Mouse (Mus musculus) myocyte (in vitro differentiated cells): ENCODE measurements around the gene Rapgef5. TPM values are rescaled to one million over a fixed set of nuclear protein-coding genes. Genes with fewer than 3 reads are reported as not detected.

Experiments
- H3K27me3 ChIP-seq: one replicate; pipeline ENCODE4 v1.6.1; 2011; ENCODE audit not compliant: control insufficient read depth, insufficient read depth, insufficient read length
- H3K36me3 ChIP-seq: one replicate; pipeline ENCODE4 v1.6.1; 2011; ENCODE audit not compliant: control insufficient read depth, insufficient read depth
- H3K4me2 ChIP-seq: one replicate; pipeline ENCODE4 v1.6.1; 2011; ENCODE audit warnings: low read depth, control low read depth
- H3K4me3 ChIP-seq: one replicate; pipeline ENCODE4 v1.5.1; 2011; ENCODE audit warnings: mild to moderate bottlenecking, control low read depth, moderate library complexity
- H3K79me2 ChIP-seq: one replicate; pipeline ENCODE4 v1.6.1; 2011; ENCODE audit not compliant: control insufficient read depth, insufficient read depth
- H3ac ChIP-seq: one replicate; pipeline ENCODE4 v1.6.1; 2011; ENCODE audit not compliant: control insufficient read depth, insufficient read length
- CEBPB ChIP-seq: IDR thresholded peaks from 2 replicates; pipeline ENCODE4 v1.6.1; 2011; ENCODE audit warnings: mild to moderate bottlenecking, moderate library complexity; ENCODE audit not compliant: poor library complexity, insufficient read depth, severe bottlenecking
- E2F4 ChIP-seq: IDR thresholded peaks from one replicate; pipeline ENCODE4 v1.6.1; 2011; ENCODE audit warnings: mild to moderate bottlenecking, control low read depth, moderate library complexity; ENCODE audit not compliant: insufficient read depth
- MAX ChIP-seq: IDR thresholded peaks from one replicate; pipeline ENCODE4 v1.6.1; 2011; ENCODE audit warnings: low read depth, mild to moderate bottlenecking, control low read depth
- MYOD1 ChIP-seq, 3 experiments: IDR thresholded peaks; one replicate each; pipeline ENCODE4 v1.6.1; 2011; ENCODE audit warnings: control low read depth in 2 of 3, low read depth in 2 of 3, mild to moderate bottlenecking in 2 of 3, moderate library complexity in 1 of 3; ENCODE audit not compliant: insufficient read length in 2 of 3, control insufficient read depth in 1 of 3
- MYOG ChIP-seq, 3 experiments: IDR thresholded peaks; one replicate each; pipeline ENCODE4 v1.6.1; 2011; ENCODE audit warnings: control low read depth in 2 of 3, low read depth in 2 of 3, mild to moderate bottlenecking in 2 of 3; ENCODE audit not compliant: insufficient read length in 2 of 3, control insufficient read depth in 1 of 3, insufficient read depth in 1 of 3
- POLR2A ChIP-seq: IDR thresholded peaks from one replicate; pipeline ENCODE4 v1.6.1; 2011; ENCODE audit warnings: low read depth, mild to moderate bottlenecking, control low read depth, moderate library complexity; ENCODE audit not compliant: insufficient read length
- POLR2AphosphoS2 ChIP-seq: IDR thresholded peaks from one replicate; pipeline ENCODE4 v1.6.1; 2011; ENCODE audit warnings: low read depth, control low read depth; ENCODE audit not compliant: insufficient read length
- REST ChIP-seq: IDR thresholded peaks from one replicate; pipeline ENCODE4 v1.6.1; 2011; ENCODE audit warnings: mild to moderate bottlenecking, control low read depth, moderate library complexity; ENCODE audit not compliant: insufficient read depth, insufficient read length
- SRF ChIP-seq: IDR thresholded peaks from one replicate; pipeline ENCODE4 v1.6.1; 2011; ENCODE audit warnings: low read depth; ENCODE audit not compliant: control insufficient read depth, insufficient read length
- TCF12 ChIP-seq: IDR thresholded peaks from one replicate; pipeline ENCODE4 v1.6.1; 2011; ENCODE audit warnings: mild to moderate bottlenecking, control low read depth; ENCODE audit not compliant: poor library complexity, insufficient read depth, severe bottlenecking
- TCF3 ChIP-seq: IDR thresholded peaks from one replicate; pipeline ENCODE4 v1.6.1; 2011; ENCODE audit warnings: low read depth, control low read depth; ENCODE audit not compliant: insufficient read length
- USF1 ChIP-seq: IDR thresholded peaks from one replicate; pipeline ENCODE4 v1.6.1; 2011; ENCODE audit warnings: low read depth, mild to moderate bottlenecking, control low read depth, moderate library complexity
- polyA plus RNA-seq: library from polyadenylated mRNA; unstranded; fragments of >200 nt; fragmentation: generic; extraction: Trizol; gene quantifications from one replicate; pipeline ENCODE4 v1.2.1, GENCODE M21; 2012; ENCODE audit warnings: missing spikeins

Rapgef5 gene
- polyA plus RNA-seq, 1 experiment = 0.01 TPM

DNA sequence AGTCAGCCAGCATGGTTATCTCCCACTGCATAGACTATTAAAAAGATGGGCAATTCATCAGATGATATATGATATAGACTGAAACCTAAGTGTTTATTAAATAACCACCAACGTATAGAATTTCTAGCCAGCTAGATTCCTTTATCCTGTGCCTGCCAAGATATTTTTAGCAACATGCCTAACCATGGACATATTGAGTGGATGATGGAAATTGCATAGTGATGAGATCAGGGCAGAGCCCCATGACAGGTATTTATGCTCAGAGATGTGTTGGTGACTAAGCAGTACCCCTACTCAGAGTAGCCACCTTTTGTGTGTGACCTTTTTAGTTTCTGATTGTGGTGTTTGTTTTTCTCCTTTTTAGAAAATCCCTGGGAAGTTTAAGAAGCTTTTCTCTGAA lies 226.2 kb downstream of the Rapgef5 start:
- Histone ChIP-seq H3ac (no peak overlapping the region), H3K4me2 (no peak overlapping the region), H3K79me2 (no peaks in the 10 kb centered on the region), H3K36me3 (no peaks in the 10 kb centered on the region), H3K27me3 (no peaks in the 10 kb centered on the region), H3K4me3 (no peak overlapping the region)
- TF ChIP-seq TCF12 = no peak
- no peak for TF ChIP-seq TCF3
- TF ChIP-seq MYOG (IDR thresholded peaks at IDR 0.05; ENCODE audit: control insufficient read depth in 1 of 3, insufficient read depth in 1 of 3, insufficient read length in 2 of 3, low read depth in 2 of 3) = no peak
- TF ChIP-seq POLR2A = no peak
- no peak for TF ChIP-seq MAX
- TF ChIP-seq POLR2AphosphoS2 = no peak
- no peak for TF ChIP-seq USF1
- no peak for TF ChIP-seq SRF
- no peak for TF ChIP-seq REST

DNA sequence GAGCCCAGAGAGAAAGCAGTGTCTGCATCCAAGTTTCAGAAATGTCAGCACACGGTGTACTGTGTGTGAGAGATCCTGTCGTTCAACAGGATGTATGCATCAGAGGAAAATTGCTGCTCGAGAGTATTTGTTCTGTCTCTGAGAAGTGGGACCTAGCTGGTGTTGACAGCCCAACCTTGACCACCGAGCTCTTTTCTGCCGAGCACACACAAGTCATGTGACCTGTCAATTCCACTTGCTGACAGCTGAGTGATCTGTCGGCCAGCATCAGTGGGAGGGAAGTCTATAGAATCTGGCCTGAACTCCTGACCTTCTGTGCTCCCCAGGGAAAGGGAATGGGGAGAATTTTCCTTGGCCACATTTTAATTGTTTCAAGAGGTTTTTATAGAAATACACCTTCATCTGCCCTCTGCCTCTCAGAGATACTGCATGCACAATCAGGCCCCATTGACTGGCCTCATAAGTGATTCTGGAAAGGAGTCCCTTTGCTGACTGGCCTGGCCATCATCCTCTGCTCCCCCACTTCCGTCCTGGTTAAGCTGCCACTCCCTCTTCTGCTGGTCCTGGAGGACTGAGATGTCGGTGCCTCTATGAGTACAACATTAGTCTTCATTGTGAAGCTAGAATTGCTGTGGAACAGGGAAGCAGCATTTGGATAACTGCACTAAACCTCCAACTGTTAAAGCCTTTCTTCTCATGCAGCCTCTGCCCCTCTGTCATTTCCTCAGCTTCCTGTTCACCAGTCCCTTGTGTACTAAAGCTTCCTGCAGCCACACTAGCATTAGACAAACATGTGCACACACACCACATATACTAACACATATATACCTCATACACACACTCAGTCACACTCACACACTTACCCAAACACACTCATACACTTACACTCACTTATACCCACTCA lies 228.6 kb downstream of the Rapgef5 start:
- Histone ChIP-seq H3K4me2 (no peak overlapping the region), H3K36me3 (no peaks in the 10 kb centered on the region), H3K27me3 (no peaks in the 10 kb centered on the region), H3K4me3 (no peak overlapping the region), H3K79me2 (no peaks in the 10 kb centered on the region), H3ac (no peak overlapping the region)
- TF ChIP-seq POLR2AphosphoS2 (no peak), MYOD1 (IDR thresholded peaks at IDR 0.05; ENCODE audit: control insufficient read depth in 1 of 3, insufficient read length in 2 of 3, low read depth in 2 of 3) (no peak), REST (no peak), POLR2A (no peak), TCF3 (no peak), SRF (no peak), MYOG (IDR thresholded peaks at IDR 0.05; ENCODE audit: control insufficient read depth in 1 of 3, insufficient read depth in 1 of 3, insufficient read length in 2 of 3, low read depth in 2 of 3) (no peak), USF1 (no peak), TCF12 (no peak), MAX (no peak), E2F4 (no peak), CEBPB (no peak)

DNA sequence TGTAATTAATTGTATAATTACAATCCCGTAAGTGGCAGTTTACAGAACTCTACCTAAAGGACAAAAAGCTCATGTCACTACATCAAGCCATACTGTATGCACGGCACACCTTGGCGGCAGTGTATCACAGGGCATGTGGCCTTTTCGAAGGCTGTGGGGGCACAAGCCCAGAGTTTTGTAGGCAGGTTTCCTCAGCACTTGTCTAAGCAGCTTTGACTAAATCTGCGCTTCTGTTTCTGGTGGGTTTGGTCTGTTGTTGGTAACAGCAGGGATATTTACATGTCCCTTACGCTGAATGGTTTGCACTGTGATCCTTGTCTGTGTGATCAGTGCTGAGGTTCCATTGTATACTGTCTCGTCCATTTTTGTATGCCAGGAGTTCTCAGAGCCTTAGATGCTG lies 230.3 kb downstream of the Rapgef5 start:
- no peaks in the 10 kb centered on the region for H3K36me3 ChIP-seq
- no peak overlapping the region for H3K4me2 ChIP-seq
- H3K79me2 ChIP-seq = no peaks in the 10 kb centered on the region
- no peak for TF ChIP-seq TCF12
- TF ChIP-seq SRF = no peak
- TF ChIP-seq REST = no peak
- TF ChIP-seq TCF3 = no peak
- TF ChIP-seq CEBPB = no peak
- TF ChIP-seq USF1 = no peak
- no peak for TF ChIP-seq POLR2AphosphoS2
- no peaks in the 10 kb centered on the region for H3K27me3 ChIP-seq
- no peak overlapping the region for H3ac ChIP-seq
- no peak overlapping the region for H3K4me3 ChIP-seq

DNA sequence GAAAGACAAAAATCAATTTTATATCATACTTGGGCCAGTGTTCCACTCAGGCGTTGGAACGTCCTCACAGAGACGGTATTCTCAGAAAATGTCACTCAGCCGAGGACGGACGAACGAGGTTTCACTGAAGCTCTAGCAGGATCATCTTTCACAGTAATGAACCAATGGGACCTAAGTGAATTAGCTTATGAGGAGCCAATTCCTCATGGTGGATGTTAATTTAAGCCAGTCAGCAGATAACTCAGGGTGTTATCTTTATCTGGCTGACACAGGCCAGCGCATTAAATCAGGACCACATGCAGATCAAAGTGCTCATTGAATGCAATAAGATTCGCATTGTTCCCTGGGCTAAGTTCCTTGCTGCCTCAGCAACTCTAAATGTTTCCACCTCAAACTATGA lies 234.8 kb downstream of the Rapgef5 start:
- Histone ChIP-seq H3K4me2 (no peak overlapping the region), H3ac (no peak overlapping the region), H3K27me3 (no peaks in the 10 kb centered on the region), H3K79me2 (no peaks in the 10 kb centered on the region), H3K36me3 (no peaks in the 10 kb centered on the region), H3K4me3 (no peak overlapping the region)
- no peak for TF ChIP-seq SRF
- TF ChIP-seq MYOG (IDR thresholded peaks at IDR 0.05; ENCODE audit: control insufficient read depth in 1 of 3, insufficient read depth in 1 of 3, insufficient read length in 2 of 3, low read depth in 2 of 3) = no peak
- no peak for TF ChIP-seq REST
- TF ChIP-seq POLR2A = no peak
- TF ChIP-seq TCF3 = no peak
- no peak for TF ChIP-seq MAX
- TF ChIP-seq TCF12 = no peak
- TF ChIP-seq POLR2AphosphoS2 = no peak
- TF ChIP-seq USF1 = no peak

DNA sequence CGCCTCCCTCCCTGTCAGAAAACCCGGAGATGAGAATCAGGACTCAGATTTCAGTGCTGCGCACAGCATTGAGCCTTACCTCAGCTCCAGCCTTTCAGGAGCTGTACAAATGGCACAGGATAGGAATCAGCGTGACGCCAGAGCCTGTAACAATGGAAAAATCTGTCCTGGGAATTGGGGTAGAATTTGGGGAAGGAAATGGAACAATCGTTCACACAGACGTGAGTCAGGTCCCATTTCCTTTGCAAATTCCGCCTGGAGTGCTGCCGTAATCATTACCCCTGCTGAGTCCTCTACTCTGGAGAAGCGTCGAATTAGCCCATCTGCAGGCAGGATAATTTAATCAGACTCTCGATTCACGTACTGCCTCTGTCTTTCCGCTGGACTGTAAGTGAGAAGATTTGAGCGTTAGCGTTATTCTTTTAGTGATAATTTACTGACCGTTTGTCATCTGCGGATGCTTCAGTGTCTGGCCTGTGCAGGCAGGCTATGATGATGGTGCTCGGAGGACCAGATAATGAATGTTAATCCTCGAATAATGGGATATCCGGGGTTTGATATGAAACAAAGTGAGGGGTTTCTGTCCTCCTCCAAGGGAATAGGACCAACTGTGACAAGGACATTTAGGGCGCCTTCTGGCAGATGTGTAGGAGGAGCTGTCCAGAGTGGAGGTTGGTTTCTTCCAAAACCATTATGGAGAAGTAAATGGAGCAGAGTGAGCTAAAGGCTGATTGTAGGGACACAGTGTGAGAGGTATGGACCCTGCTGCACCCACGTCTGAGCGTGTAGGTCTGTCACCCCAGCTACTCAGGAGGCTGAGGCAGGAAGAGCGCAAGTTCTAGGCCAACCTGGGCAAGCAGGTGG lies 235.5 kb downstream of the Rapgef5 start:
- H3ac ChIP-seq = no peak overlapping the region
- H3K4me2 ChIP-seq = no peak overlapping the region
- no peaks in the 10 kb centered on the region for H3K79me2 ChIP-seq
- no peaks in the 10 kb centered on the region for H3K27me3 ChIP-seq
- no peak overlapping the region for H3K4me3 ChIP-seq
- H3K36me3 ChIP-seq = no peaks in the 10 kb centered on the region
- TF ChIP-seq SRF = no peak
- TF ChIP-seq MAX = no peak
- no peak for TF ChIP-seq MYOD1 (IDR thresholded peaks at IDR 0.05; ENCODE audit: control insufficient read depth in 1 of 3, insufficient read length in 2 of 3, low read depth in 2 of 3)
- no peak for TF ChIP-seq POLR2AphosphoS2
- no peak for TF ChIP-seq E2F4
- no peak for TF ChIP-seq USF1
- TF ChIP-seq TCF12 = no peak
- no peak for TF ChIP-seq MYOG (IDR thresholded peaks at IDR 0.05; ENCODE audit: control insufficient read depth in 1 of 3, insufficient read depth in 1 of 3, insufficient read length in 2 of 3, low read depth in 2 of 3)
- no peak for TF ChIP-seq POLR2A
- TF ChIP-seq REST = no peak
- TF ChIP-seq CEBPB = no peak
- TF ChIP-seq TCF3 = no peak
